Mouse (Mus musculus) lung, postnatal 0 days (tissue): ENCODE measurements at regions not wholly inside any gene's neighbourhood (a gene's known extent, or its start where the extent isn't known, plus 50 kb on each side); places are given as distances from the start of the nearest gene placed in this dataset.

Experiments used
- CTCF ChIP-seq: IDR thresholded peaks from 2 replicates; pipeline ENCODE4 v1.5.1; 2016; ENCODE audit warnings: antibody characterized with exemption, mild to moderate bottlenecking
- EP300 ChIP-seq: IDR thresholded peaks from 2 replicates; pipeline ENCODE4 v1.6.1; 2016; ENCODE audit warnings: antibody characterized with exemption, mild to moderate bottlenecking, control low read depth

- TF ChIP-seq CTCF: no peak
- TF ChIP-seq EP300: no peak
These were observed 135.3 kb downstream of the Usp31 start for GRCm38 (mm10) chr7:121571741-121572140.
